Mouse (Mus musculus) midbrain, embryonic 15.5 days (tissue): Measurements from ENCODE around the gene Parp3. TPM values are rescaled to one million over a fixed set of nuclear protein-coding genes. Genes with fewer than 3 reads are reported as not detected.
"Not testable (repeated sequence)": the region's sequence is repeated elsewhere in the genome, so short reads cannot be mapped to it uniquely, and the experiment has no call there.

ENCODE experiments used
- ATAC-seq: fragments of 200-750 bp; cut with Nextera tagmentation; replicated peaks from 2 replicates; pipeline ENCODE4 v1.8.0; 2017; ENCODE audit warnings: moderate TSS enrichment
- H3K27ac ChIP-seq: fragments of 300-500 bp; sonication (generic); 2 replicates; pipeline ENCODE4 v1.5.1; 2015; ENCODE audit warnings: mild to moderate bottlenecking, inconsistent platforms
- H3K27me3 ChIP-seq: fragments of 300-500 bp; sonication (generic); replicated peaks from 2 replicates; pipeline ENCODE4 v1.6.1; 2015; ENCODE audit warnings: inconsistent platforms
- H3K36me3 ChIP-seq: fragments of 300-500 bp; sonication (generic); replicated peaks from 2 replicates; pipeline ENCODE4 v1.6.1; 2015; ENCODE audit warnings: inconsistent platforms
- H3K4me1 ChIP-seq: fragments of 300-500 bp; sonication (generic); 2 replicates; pipeline ENCODE4 v1.6.1; 2015; ENCODE audit warnings: inconsistent platforms
- H3K4me2 ChIP-seq: fragments of 300-500 bp; sonication (generic); 2 replicates; pipeline ENCODE4 v1.6.1; 2015; ENCODE audit warnings: inconsistent platforms, mild to moderate bottlenecking, moderate library complexity
- H3K4me3 ChIP-seq: fragments of 300-500 bp; sonication (generic); 2 replicates; pipeline ENCODE4 v1.5.1; 2015; ENCODE audit warnings: mild to moderate bottlenecking, inconsistent platforms
- H3K9ac ChIP-seq: fragments of 300-500 bp; sonication (generic); 2 replicates; pipeline ENCODE4 v1.6.1; 2015; ENCODE audit warnings: mild to moderate bottlenecking, inconsistent platforms
- H3K9me3 ChIP-seq: fragments of 300-500 bp; sonication (generic); 2 replicates; pipeline ENCODE4 v1.6.1; 2016; ENCODE audit warnings: inconsistent platforms
- WGBS: fragments of 180-500 bp; shearing (Covaris S2); methylation state at CpG from one replicate; pipeline ENCODE4 v1.1.7; 2015; ENCODE audit warnings: mixed read lengths; 5-methylcytosine and 5-hydroxymethylcytosine counted together
- polyA plus RNA-seq: library from polyadenylated mRNA; unstranded; fragments of >200 nt; fragmentation: Nextera tagmentation; extraction: Ambion mirVana; gene quantifications from 2 replicates; pipeline ENCODE4 v1.2.1, GENCODE M21; 2015

Gene Parp3
- polyA plus RNA-seq = 1.4 and 1.5 TPM in 2 replicates

- H3K9ac ChIP-seq = peak within 1 kb of the TSS; percentile 66
- peak; percentile 99 for ATAC-seq
- no peaks in the 10 kb centered on the region for H3K9me3 ChIP-seq
- peak within 1 kb of the TSS; percentile 84 for H3K4me2 ChIP-seq
- H3K4me1 ChIP-seq = peaks cover 32% of the 10 kb centered on the region
- H3K4me3 ChIP-seq = peak within 1 kb of the TSS; percentile 72
- H3K27ac ChIP-seq = 0 out of 2 replicates have a peak within 1 kb of the TSS, but pooled peaks have one; percentile 51
- under 1% methylated on average over 41 of the region's 41 CpGs for WGBS
- 0 out of 2 replicates have a peak, but pooled peaks cover 4% of the 10 kb centered on the region for H3K36me3 ChIP-seq
- H3K27me3 ChIP-seq = no peaks in the 10 kb centered on the region
Measured at GRCm38 (mm10) chr9:106476924-106477484, at the start of gene Parp3. Gene Parp3 (minus strand): TSS chr9:106476949.

GRCm38 (mm10) chr9:106519909-106520308 is 43.2 kb upstream of the Parp3 start:
- no peak overlapping the region for H3K4me3 ChIP-seq
- no peak overlapping the region for H3K9ac ChIP-seq
- no peak overlapping the region for H3K4me2 ChIP-seq
- no peak for ATAC-seq
- no peaks in the 10 kb centered on the region for H3K4me1 ChIP-seq
- WGBS = 84% methylated on average over 8 of the region's 8 CpGs
- no peaks in the 10 kb centered on the region for H3K27me3 ChIP-seq
- no peaks in the 10 kb centered on the region for H3K9me3 ChIP-seq
- H3K27ac ChIP-seq = no peak overlapping the region
- H3K36me3 ChIP-seq = no peaks in the 10 kb centered on the region

- no peaks in the 10 kb centered on the region for H3K36me3 ChIP-seq
- no peak overlapping the region for H3K4me3 ChIP-seq
- ATAC-seq = no peak
- no peak overlapping the region for H3K4me2 ChIP-seq
- H3K9me3 ChIP-seq = no peaks in the 10 kb centered on the region
- no peaks in the 10 kb centered on the region for H3K27me3 ChIP-seq
- no peak overlapping the region for H3K27ac ChIP-seq
- no peak overlapping the region for H3K9ac ChIP-seq
- no peaks in the 10 kb centered on the region for H3K4me1 ChIP-seq
- WGBS = 82% methylated on average over 2 of the region's 2 CpGs
Measured at GRCm38 (mm10) chr9:106519433-106519832, 42.7 kb upstream of the Parp3 start.

GRCm38 (mm10) chr9:106514273-106514672 is 37.5 kb upstream of the Parp3 start, which contains the start of gene Iqcf5:
Gene Iqcf5 (plus strand): TSS chr9:106514573.
- no peaks in the 10 kb centered on the region for H3K9me3 ChIP-seq
- no peak for ATAC-seq
- H3K36me3 ChIP-seq = no peaks in the 10 kb centered on the region
- H3K4me3 ChIP-seq = no peak within 1 kb of the TSS
- 91% methylated on average over 4 of the region's 4 CpGs for WGBS
- H3K4me1 ChIP-seq = no peaks in the 10 kb centered on the region
- no peak within 1 kb of the TSS for H3K4me2 ChIP-seq
- H3K27me3 ChIP-seq = no peaks in the 10 kb centered on the region
- H3K27ac ChIP-seq = no peak within 1 kb of the TSS
- no peak within 1 kb of the TSS for H3K9ac ChIP-seq

GRCm38 (mm10) chr9:106513566-106513965 is 36.8 kb upstream of the Parp3 start:
- Histone ChIP-seq H3K9me3 (no peaks in the 10 kb centered on the region), H3K27ac (no peak overlapping the region), H3K4me1 (no peaks in the 10 kb centered on the region), H3K27me3 (no peaks in the 10 kb centered on the region), H3K36me3 (no peaks in the 10 kb centered on the region), H3K4me3 (no peak overlapping the region), H3K9ac (no peak overlapping the region), H3K4me2 (no peak overlapping the region)
- WGBS = 84% methylated on average over 6 of the region's 6 CpGs
- ATAC-seq = no peak

- 68% methylated on average over 13 of the region's 13 CpGs for WGBS
- H3K27me3 ChIP-seq = no peaks in the 10 kb centered on the region
- H3K36me3 ChIP-seq = no peaks in the 10 kb centered on the region
- no peak for ATAC-seq
- H3K4me3 ChIP-seq = no peak overlapping the region
- H3K4me1 ChIP-seq = no peaks in the 10 kb centered on the region
- H3K4me2 ChIP-seq = no peak overlapping the region
- no peak overlapping the region for H3K27ac ChIP-seq
- H3K9me3 ChIP-seq = no peaks in the 10 kb centered on the region
- no peak overlapping the region for H3K9ac ChIP-seq
Measured at GRCm38 (mm10) chr9:106512729-106513450, 36.1 kb upstream of the Parp3 start.

GRCm38 (mm10) chr9:106509356-106509755 is 32.6 kb upstream of the Parp3 start:
- ATAC-seq = no peak
- H3K36me3 ChIP-seq = no peaks in the 10 kb centered on the region
- H3K27ac ChIP-seq = no peak overlapping the region
- no peaks in the 10 kb centered on the region for H3K9me3 ChIP-seq
- H3K9ac ChIP-seq = no peak overlapping the region
- no peaks in the 10 kb centered on the region for H3K4me1 ChIP-seq
- H3K4me2 ChIP-seq = no peak overlapping the region
- H3K4me3 ChIP-seq = no peak overlapping the region
- 92% methylated on average over 10 of the region's 10 CpGs for WGBS
- no peaks in the 10 kb centered on the region for H3K27me3 ChIP-seq

GRCm38 (mm10) chr9:106504246-106504645 is 27.5 kb upstream of the Parp3 start:
- Histone ChIP-seq H3K27me3 (no peaks in the 10 kb centered on the region), H3K4me3 (no peak overlapping the region), H3K36me3 (no peaks in the 10 kb centered on the region), H3K9me3 (no peaks in the 10 kb centered on the region), H3K27ac (no peak overlapping the region), H3K4me1 (no peaks in the 10 kb centered on the region), H3K4me2 (no peak overlapping the region), H3K9ac (no peak overlapping the region)
- ATAC-seq = no peak
- WGBS = 70% methylated on average over 6 of the region's 6 CpGs

- Histone ChIP-seq H3K9me3 (no peaks in the 10 kb centered on the region), H3K4me3 (no peak overlapping the region), H3K27me3 (no peaks in the 10 kb centered on the region), H3K36me3 (no peaks in the 10 kb centered on the region), H3K4me2 (no peak overlapping the region), H3K9ac (no peak overlapping the region), H3K4me1 (no peaks in the 10 kb centered on the region), H3K27ac (no peak overlapping the region)
- ATAC-seq = no peak
- whole genome bisulfite sequencing = 88% methylated on average over 22 of the region's 22 CpGs
Measured at GRCm38 (mm10) chr9:106501846-106502245, 25.1 kb upstream of the Parp3 start.

GRCm38 (mm10) chr9:106499667-106500066 is 22.9 kb upstream of the Parp3 start, which contains the start of gene Iqcf1:
Gene Iqcf1 (plus strand): TSS chr9:106499967.
- H3K4me2 ChIP-seq = no peak within 1 kb of the TSS
- H3K27me3 ChIP-seq = no peaks in the 10 kb centered on the region
- H3K9ac ChIP-seq = no peak within 1 kb of the TSS
- no peaks in the 10 kb centered on the region for H3K9me3 ChIP-seq
- H3K36me3 ChIP-seq = no peaks in the 10 kb centered on the region
- H3K4me1 ChIP-seq = no peaks in the 10 kb centered on the region
- WGBS = 94% methylated on average over 6 of the region's 6 CpGs
- no peak within 1 kb of the TSS for H3K4me3 ChIP-seq
- no peak for ATAC-seq
- no peak within 1 kb of the TSS for H3K27ac ChIP-seq

GRCm38 (mm10) chr9:106487602-106488001 is 10.9 kb upstream of the Parp3 start:
- ATAC-seq, H3K4me1 ChIP-seq, H3K4me2 ChIP-seq, H3K9ac ChIP-seq, H3K9me3 ChIP-seq, H3K4me3 ChIP-seq, H3K27ac ChIP-seq, H3K27me3 ChIP-seq: not testable (repeated sequence)
- peaks cover 16% of the 10 kb centered on the region for H3K36me3 ChIP-seq
- WGBS = 86% methylated on average over 6 of the region's 6 CpGs

- H3K4me1 ChIP-seq = no peaks in the 10 kb centered on the region
- no peak overlapping the region for H3K4me2 ChIP-seq
- no peak overlapping the region for H3K4me3 ChIP-seq
- H3K27ac ChIP-seq = no peak overlapping the region
- H3K9me3 ChIP-seq = no peaks in the 10 kb centered on the region
- WGBS = 81% methylated on average over 10 of the region's 10 CpGs
- no peak for ATAC-seq
- H3K36me3 ChIP-seq = peaks cover 20% of the 10 kb centered on the region
- H3K9ac ChIP-seq = no peak overlapping the region
- H3K27me3 ChIP-seq = no peaks in the 10 kb centered on the region
Measured at GRCm38 (mm10) chr9:106485076-106485475, 8.3 kb upstream of the Parp3 start.

- peaks cover 20% of the 10 kb centered on the region for H3K36me3 ChIP-seq
- no peaks in the 10 kb centered on the region for H3K27me3 ChIP-seq
- H3K4me2 ChIP-seq = no peak overlapping the region
- H3K9me3 ChIP-seq = no peaks in the 10 kb centered on the region
- WGBS = 94% methylated on average over 17 of the region's 17 CpGs
- H3K27ac ChIP-seq = no peak overlapping the region
- H3K4me3 ChIP-seq = no peak overlapping the region
- no peak overlapping the region for H3K9ac ChIP-seq
- no peak for ATAC-seq
- peaks cover 1% of the 10 kb centered on the region; the same call in 1 of the 2 replicates for H3K4me1 ChIP-seq
Measured at GRCm38 (mm10) chr9:106483606-106484005, 6.9 kb upstream of the Parp3 start.
